Mouse (Mus musculus) forebrain, embryonic 16.5 days (tissue): ENCODE data around the gene Usp44. TPM values are rescaled to one million over a fixed set of nuclear protein-coding genes. Genes with fewer than 3 reads are reported as not detected.

Experiments used
- ATAC-seq: fragments of 200-750 bp; cut with Nextera tagmentation; 2 replicates; pipeline ENCODE4 v1.8.0; 2017; ENCODE audit warnings: mild to moderate bottlenecking, moderate library complexity
- H3K27ac ChIP-seq: fragments of 300-500 bp; sonication (generic); 2 replicates; pipeline ENCODE4 v1.5.1; 2014; ENCODE audit warnings: low read length, control low read depth
- H3K27me3 ChIP-seq: fragments of 300-500 bp; sonication (generic); replicated peaks from 2 replicates; pipeline ENCODE4 v1.6.1; 2014; ENCODE audit warnings: low read length; ENCODE audit not compliant: control insufficient read depth, insufficient read depth
- H3K36me3 ChIP-seq: fragments of 300-500 bp; sonication (generic); 2 replicates; pipeline ENCODE4 v1.6.1; 2014; ENCODE audit not compliant: control insufficient read depth, insufficient read depth
- H3K4me1 ChIP-seq: fragments of 300-500 bp; sonication (generic); replicated peaks from 2 replicates; pipeline ENCODE4 v1.6.1; 2014; ENCODE audit warnings: low read length; ENCODE audit not compliant: control insufficient read depth, insufficient read depth
- H3K4me2 ChIP-seq: fragments of 300-500 bp; sonication (generic); 2 replicates; pipeline ENCODE4 v1.6.1; 2014; ENCODE audit warnings: mild to moderate bottlenecking, low read length, control low read depth
- H3K4me3 ChIP-seq: fragments of 300-500 bp; sonication (generic); replicated peaks from 2 replicates; pipeline ENCODE4 v1.5.1; 2014; ENCODE audit warnings: mild to moderate bottlenecking, low read length, control low read depth
- H3K9ac ChIP-seq: fragments of 300-500 bp; sonication (generic); replicated peaks from 2 replicates; pipeline ENCODE4 v1.6.1; 2014; ENCODE audit warnings: low read depth, low read length, control low read depth
- H3K9me3 ChIP-seq: fragments of 300-500 bp; sonication (generic); 2 replicates; pipeline ENCODE4 v1.6.1; 2016; ENCODE audit warnings: low read length; ENCODE audit not compliant: control insufficient read depth
- WGBS: fragments of 180-500 bp; shearing (Covaris S2); extraction: QIAGEN DNeasy Blood & Tissue Kit; methylation state at CpG from one replicate; pipeline ENCODE4 v1.1.7; 2014; 5-methylcytosine and 5-hydroxymethylcytosine counted together
- polyA plus RNA-seq: library from polyadenylated mRNA; unstranded; fragments of >200 nt; fragmentation: Nextera tagmentation; extraction: Ambion mirVana; gene quantifications from 2 replicates; pipeline ENCODE4 v1.2.1, GENCODE M21; 2015

Usp44 gene
- polyA plus RNA-seq, 1 experiment from 2014 or later: 0.82 TPM

- ATAC-seq: no peak
- no peaks in the 10 kb centered on the region for H3K4me1 ChIP-seq
- H3K27me3 ChIP-seq: no peaks in the 10 kb centered on the region
- no peaks in the 10 kb centered on the region for H3K9me3 ChIP-seq
- WGBS: 61% methylated on average over 7 of the region's 7 CpGs
- H3K27ac ChIP-seq: no peak within 1 kb of the TSS
- no peak within 1 kb of the TSS for H3K9ac ChIP-seq
- H3K4me2 ChIP-seq: no peak within 1 kb of the TSS
- no peak within 1 kb of the TSS for H3K4me3 ChIP-seq
- no peaks in the 10 kb centered on the region for H3K36me3 ChIP-seq
Measured at GRCm38 (mm10) chr10:93897043-93897646, 65.8 kb downstream of the Usp44 start, which contains the start of gene Metap2. Metap2 (minus strand) TSS chr10:93897093.

- Histone ChIP-seq H3K9ac (no peak overlapping the region), H3K27ac (no peak overlapping the region), H3K9me3 (no peaks in the 10 kb centered on the region), H3K4me2 (no peak overlapping the region), H3K4me3 (no peak overlapping the region), H3K4me1 (no peaks in the 10 kb centered on the region), H3K36me3 (no peaks in the 10 kb centered on the region), H3K27me3 (no peaks in the 10 kb centered on the region)
- ATAC-seq: no peak
- WGBS: 64% methylated on average over 2 of the region's 2 CpGs
Measured at GRCm38 (mm10) chr10:93899303-93899702, 67.9 kb downstream of the Usp44 start.

- Histone ChIP-seq H3K27ac (no peak overlapping the region), H3K4me1 (no peaks in the 10 kb centered on the region), H3K4me3 (no peak overlapping the region), H3K36me3 (no peaks in the 10 kb centered on the region), H3K9ac (no peak overlapping the region), H3K27me3 (no peaks in the 10 kb centered on the region), H3K9me3 (no peaks in the 10 kb centered on the region), H3K4me2 (no peak overlapping the region)
- 88% methylated on average over 11 of the region's 11 CpGs for WGBS
- ATAC-seq: no peak
Measured at GRCm38 (mm10) chr10:93899907-93900306, 68.6 kb downstream of the Usp44 start.

- WGBS: 65% methylated on average over 10 of the region's 10 CpGs
- Histone ChIP-seq H3K27me3 (no peaks in the 10 kb centered on the region), H3K4me3 (no peak overlapping the region), H3K27ac (no peak overlapping the region), H3K4me1 (no peaks in the 10 kb centered on the region), H3K9ac (no peak overlapping the region), H3K4me2 (no peak overlapping the region), H3K36me3 (no peaks in the 10 kb centered on the region), H3K9me3 (no peaks in the 10 kb centered on the region)
- no peak for ATAC-seq
Measured at GRCm38 (mm10) chr10:93907376-93907775, 76.0 kb downstream of the Usp44 start.

Other genes starting within 250 kb of the Usp44 start
- 75.7 and 77.8 TPM in 2 replicates for gene Snrpf, start 241.8 kb upstream of the Usp44 start, polyA plus RNA-seq
- 1.0 and 1.6 TPM in 2 replicates for gene Ntn4, start 190.9 kb upstream of the Usp44 start, polyA plus RNA-seq
- gene Metap2, start 65.5 kb downstream of the Usp44 start, polyA plus RNA-seq: 147 and 156 TPM in 2 replicates
- 67.1 and 71.4 TPM in 2 replicates for gene Vezt, start 204.3 kb downstream of the Usp44 start, polyA plus RNA-seq
- gene Fgd6, start 204.4 kb downstream of the Usp44 start, polyA plus RNA-seq: 1.6 and 1.8 TPM in 2 replicates